Mouse (Mus musculus) cerebellum, postnatal 4 days (tissue): Measurements from ENCODE around the gene Nfkb1.

Source experiments
- DNase-seq, 2 experiments: peaks; one replicate each; pipeline ENCODE4 v3.0.0; 2022; ENCODE audit warnings: low spot score in 2 of 2, mixed read lengths in 1 of 2

The Nfkb1 gene

DNA sequence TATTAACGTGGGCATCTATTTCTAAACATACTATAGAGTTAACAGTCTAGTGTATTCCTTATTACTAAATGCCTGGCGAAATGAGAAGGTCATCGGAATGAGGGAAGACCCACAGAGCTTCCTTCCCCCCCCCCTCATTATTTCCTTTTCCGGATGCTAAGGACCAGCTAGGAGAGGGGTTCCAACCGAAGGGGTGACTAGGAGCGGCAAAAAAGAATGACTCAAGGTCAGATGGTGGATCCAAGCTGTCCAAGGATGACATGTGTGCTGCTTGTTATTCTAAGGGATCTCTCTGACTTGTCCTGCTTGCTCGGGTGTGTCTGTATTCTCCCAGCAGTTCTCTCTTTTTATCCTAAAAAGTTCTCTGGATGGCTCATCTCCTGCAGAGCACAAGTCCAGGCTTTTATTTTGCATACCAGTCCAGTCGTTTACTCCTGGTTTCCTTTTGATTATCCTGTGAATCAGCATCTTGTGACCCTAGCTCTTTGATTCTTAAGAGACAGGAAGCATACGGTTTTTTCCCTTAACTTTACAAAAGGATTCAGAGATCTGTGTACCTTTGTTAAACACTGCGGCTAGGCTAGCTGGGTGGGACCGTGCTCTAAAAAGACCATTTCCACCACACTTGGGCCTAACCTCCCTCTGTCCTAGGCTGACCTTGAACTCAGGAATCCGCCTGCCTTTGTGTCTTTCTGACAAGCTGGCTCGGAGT is 145.0 kb downstream of the Nfkb1 start:
- DNase-seq: no peak
